Mouse (Mus musculus) midbrain, embryonic 16.5 days (tissue): ENCODE data around the gene Cabp2. TPM values are rescaled to one million over a fixed set of nuclear protein-coding genes. Genes with fewer than 3 reads are reported as not detected.
"Not testable (repeated sequence)": the region's sequence is repeated elsewhere in the genome, so short reads cannot be mapped to it uniquely, and the experiment has no call there.

Experiments used
- ATAC-seq: fragments of 200-750 bp; cut with Nextera tagmentation; 2 replicates; pipeline ENCODE4 v1.8.0; 2017; ENCODE audit warnings: moderate TSS enrichment
- H3K27ac ChIP-seq: fragments of 300-500 bp; sonication (generic); 2 replicates; pipeline ENCODE4 v1.5.1; 2014; ENCODE audit warnings: mild to moderate bottlenecking, low read length, mixed read lengths
- H3K27me3 ChIP-seq: fragments of 300-500 bp; sonication (generic); 2 replicates; pipeline ENCODE4 v1.6.1; 2014; ENCODE audit warnings: low read depth, low read length, mixed read lengths; ENCODE audit not compliant: control insufficient read depth, insufficient read depth
- H3K36me3 ChIP-seq: fragments of 300-500 bp; sonication (generic); 2 replicates; pipeline ENCODE4 v1.6.1; 2014; ENCODE audit warnings: mild to moderate bottlenecking, low read length, moderate library complexity, mixed read lengths; ENCODE audit not compliant: control insufficient read depth, insufficient read depth
- H3K4me1 ChIP-seq: fragments of 300-500 bp; sonication (generic); 2 replicates; pipeline ENCODE4 v1.6.1; 2014; ENCODE audit warnings: mild to moderate bottlenecking, low read length, mixed read lengths; ENCODE audit not compliant: control insufficient read depth, insufficient read depth
- H3K4me2 ChIP-seq: fragments of 300-500 bp; sonication (generic); 2 replicates; pipeline ENCODE4 v1.6.1; 2014; ENCODE audit warnings: mild to moderate bottlenecking, low read length, mixed read lengths
- H3K4me3 ChIP-seq: fragments of 300-500 bp; sonication (generic); 2 replicates; pipeline ENCODE4 v1.5.1; 2014; ENCODE audit warnings: low read depth, mild to moderate bottlenecking, low read length, moderate library complexity, mixed read lengths
- H3K9ac ChIP-seq: fragments of 300-500 bp; sonication (generic); 2 replicates; pipeline ENCODE4 v1.6.1; 2014; ENCODE audit warnings: low read depth, low read length, mixed read lengths
- H3K9me3 ChIP-seq: fragments of 300-500 bp; sonication (generic); replicated peaks from 2 replicates; pipeline ENCODE4 v1.6.1; 2014; ENCODE audit warnings: mild to moderate bottlenecking, low read length, mixed read lengths; ENCODE audit not compliant: control insufficient read depth, poor library complexity, severe bottlenecking
- WGBS: fragments of 180-500 bp; shearing (Covaris S2); extraction: QIAGEN DNeasy Blood & Tissue Kit; methylation state at CpG from one replicate; pipeline ENCODE4 v1.1.7; 2014; 5-methylcytosine and 5-hydroxymethylcytosine counted together
- polyA plus RNA-seq: library from polyadenylated mRNA; unstranded; fragments of >200 nt; fragmentation: Nextera tagmentation; extraction: Ambion mirVana; gene quantifications from 2 replicates; pipeline ENCODE4 v1.2.1, GENCODE M21; 2015

Gene Cabp2
- polyA plus RNA-seq, 1 experiment from 2014 or later = not detected

GRCm38 (mm10) chr19:4130106-4130505 is 48.7 kb downstream of the Cabp2 start:
- no peak overlapping the region for H3K9ac ChIP-seq
- ATAC-seq = no peak
- H3K4me3 ChIP-seq = no peak overlapping the region
- peaks cover 20% of the 10 kb centered on the region for H3K36me3 ChIP-seq
- no peak overlapping the region for H3K27ac ChIP-seq
- H3K4me2 ChIP-seq = no peak overlapping the region
- H3K4me1 ChIP-seq = peaks cover 14% of the 10 kb centered on the region
- H3K27me3 ChIP-seq = no peaks in the 10 kb centered on the region
- H3K9me3 ChIP-seq = no peaks in the 10 kb centered on the region
- 94% methylated on average over 4 of the region's 4 CpGs for WGBS

- Histone ChIP-seq H3K4me1 (peaks cover 14% of the 10 kb centered on the region), H3K4me3 (no peak overlapping the region), H3K9ac (no peak overlapping the region), H3K36me3 (peaks cover 20% of the 10 kb centered on the region), H3K27ac (no peak overlapping the region), H3K4me2 (no peak overlapping the region), H3K9me3 (no peaks in the 10 kb centered on the region), H3K27me3 (no peaks in the 10 kb centered on the region)
- 88% methylated on average over 5 of the region's 5 CpGs for WGBS
- no peak for ATAC-seq
These were observed 49.7 kb downstream of the Cabp2 start for GRCm38 (mm10) chr19:4131075-4131474.

GRCm38 (mm10) chr19:4131768-4132167 is 50.4 kb downstream of the Cabp2 start:
- H3K27me3 ChIP-seq = no peaks in the 10 kb centered on the region
- H3K9me3 ChIP-seq = no peaks in the 10 kb centered on the region
- H3K4me2 ChIP-seq = no peak overlapping the region
- no peak overlapping the region for H3K9ac ChIP-seq
- no peak overlapping the region for H3K27ac ChIP-seq
- H3K4me1 ChIP-seq = peaks cover 10% of the 10 kb centered on the region
- H3K36me3 ChIP-seq = peaks cover 20% of the 10 kb centered on the region
- ATAC-seq = no peak
- H3K4me3 ChIP-seq = no peak overlapping the region
- WGBS = 93% methylated on average over 2 of the region's 2 CpGs

GRCm38 (mm10) chr19:4134354-4134753 is 53.0 kb downstream of the Cabp2 start:
- Histone ChIP-seq H3K4me1 (no peaks in the 10 kb centered on the region; the same call in 1 of the 2 replicates), H3K4me3 (no peak overlapping the region), H3K36me3 (peaks cover 13% of the 10 kb centered on the region), H3K4me2 (no peak overlapping the region), H3K9ac (no peak overlapping the region), H3K27ac (no peak overlapping the region), H3K27me3 (no peaks in the 10 kb centered on the region), H3K9me3 (no peaks in the 10 kb centered on the region)
- WGBS = 95% methylated on average over 4 of the region's 4 CpGs
- ATAC-seq = no peak

GRCm38 (mm10) chr19:4135229-4135962 is 54.0 kb downstream of the Cabp2 start:
- not testable (repeated sequence) for H3K9ac ChIP-seq, H3K27ac ChIP-seq, H3K4me3 ChIP-seq, H3K4me1 ChIP-seq, H3K4me2 ChIP-seq, H3K27me3 ChIP-seq, ATAC-seq, H3K9me3 ChIP-seq
- WGBS = 87% methylated on average over 6 of the region's 6 CpGs
- peaks cover 13% of the 10 kb centered on the region for H3K36me3 ChIP-seq

- H3K9me3 ChIP-seq, H3K27me3 ChIP-seq: not testable (repeated sequence)
- WGBS = 23% methylated on average over 8 of the region's 8 CpGs
These were observed 54.6 kb downstream of the Cabp2 start for GRCm38 (mm10) chr19:4135963-4136345.

GRCm38 (mm10) chr19:4136463-4136862 is 55.1 kb downstream of the Cabp2 start:
- Histone ChIP-seq H3K27me3 (no peaks in the 10 kb centered on the region), H3K27ac (no peak overlapping the region), H3K36me3 (peaks cover 10% of the 10 kb centered on the region), H3K9me3 (no peaks in the 10 kb centered on the region), H3K4me1 (no peaks in the 10 kb centered on the region; the same call in 1 of the 2 replicates), H3K4me3 (no peak overlapping the region), H3K4me2 (no peak overlapping the region), H3K9ac (no peak overlapping the region)
- 81% methylated on average over 5 of the region's 5 CpGs for WGBS
- no peak for ATAC-seq

More at GRCm38 (mm10) chr19:4135963-4136345, 54.6 kb downstream of the Cabp2 start:
- not testable (repeated sequence) for H3K4me3 ChIP-seq, H3K9ac ChIP-seq, H3K4me1 ChIP-seq, H3K4me2 ChIP-seq, H3K27ac ChIP-seq, ATAC-seq
- H3K36me3 ChIP-seq = peaks cover 13% of the 10 kb centered on the region

Other genes starting within 250 kb of the Cabp2 start
- gene Chka, start 229.8 kb upstream of the Cabp2 start, polyA plus RNA-seq = 56.1 and 61.8 TPM in 2 replicates
- gene Tcirg1, start 174.4 kb upstream of the Cabp2 start, polyA plus RNA-seq = 12.5 and 12.6 TPM in 2 replicates
- gene Ndufs8, start 168.8 kb upstream of the Cabp2 start, polyA plus RNA-seq = 229 and 245 TPM in 2 replicates
- 1.8 and 2.0 TPM in 2 replicates for gene Aldh3b1, start 151.8 kb upstream of the Cabp2 start, polyA plus RNA-seq
- gene Unc93b1, start 146.4 kb upstream of the Cabp2 start, polyA plus RNA-seq = 9.7 and 9.9 TPM in 2 replicates
- not detected in 2 replicates for gene Aldh3b3, start 122.9 kb upstream of the Cabp2 start, polyA plus RNA-seq
- gene Aldh3b2, start 109.2 kb upstream of the Cabp2 start, polyA plus RNA-seq = 0.60 and 0.82 TPM in 2 replicates
- 1.0 and 1.8 TPM in 2 replicates for gene Acy3, start 95.0 kb upstream of the Cabp2 start, polyA plus RNA-seq
- gene Tbx10, start 88.8 kb upstream of the Cabp2 start, polyA plus RNA-seq = not detected in 2 replicates
- 24.5 and 28.8 TPM in 2 replicates for gene Nudt8, start 81.0 kb upstream of the Cabp2 start, polyA plus RNA-seq
- 6.4 and 6.6 TPM in 2 replicates for gene Gm49405, start 81.0 kb upstream of the Cabp2 start, polyA plus RNA-seq
- gene Doc2g, start 78.3 kb upstream of the Cabp2 start, polyA plus RNA-seq = 8.1 and 9.2 TPM in 2 replicates
- 234 and 247 TPM in 2 replicates for gene Ndufv1, start 68.8 kb upstream of the Cabp2 start, polyA plus RNA-seq
- 534 and 577 TPM in 2 replicates for gene Gstp1, start 43.6 kb upstream of the Cabp2 start, polyA plus RNA-seq
- gene Gstp2, start 35.6 kb upstream of the Cabp2 start, polyA plus RNA-seq = 1.3 and 5.2 TPM in 2 replicates
- not detected in 2 replicates for gene Gstp3, start 22.0 kb upstream of the Cabp2 start, polyA plus RNA-seq
- 83.1 and 83.2 TPM in 2 replicates for gene Cdk2ap2, start 15.6 kb downstream of the Cabp2 start, polyA plus RNA-seq
- 105 and 113 TPM in 2 replicates for gene Pitpnm1, start 18.4 kb downstream of the Cabp2 start, polyA plus RNA-seq
- gene Aip, start 44.3 kb downstream of the Cabp2 start, polyA plus RNA-seq = 92.9 and 102 TPM in 2 replicates
- 0.09 TPM in 1 of 2 replicates, not detected in the other for gene Gpr152, start 58.2 kb downstream of the Cabp2 start, polyA plus RNA-seq
- gene Cabp4, start 62.5 kb downstream of the Cabp2 start, polyA plus RNA-seq = 0.24 and 0.48 TPM in 2 replicates
- gene Coro1b, start 67.0 kb downstream of the Cabp2 start, polyA plus RNA-seq = 102 and 119 TPM in 2 replicates
- gene Ptprcap, start 72.0 kb downstream of the Cabp2 start, polyA plus RNA-seq = 0.28 TPM in 1 of 2 replicates, not detected in the other
- gene Rps6kb2, start 81.8 kb downstream of the Cabp2 start, polyA plus RNA-seq = 52.7 and 58.0 TPM in 2 replicates
- gene Carns1, start 93.9 kb downstream of the Cabp2 start, polyA plus RNA-seq = 5.2 and 6.7 TPM in 2 replicates
- gene Tbc1d10c, start 109.7 kb downstream of the Cabp2 start, polyA plus RNA-seq = 0.58 and 0.67 TPM in 2 replicates
- 520 and 542 TPM in 2 replicates for gene Ppp1ca, start 110.5 kb downstream of the Cabp2 start, polyA plus RNA-seq
- 24.1 and 25.0 TPM in 2 replicates for gene Rad9a, start 120.1 kb downstream of the Cabp2 start, polyA plus RNA-seq
- 0.40 and 0.68 TPM in 2 replicates for gene Clcf1, start 132.7 kb downstream of the Cabp2 start, polyA plus RNA-seq
- not detected in 2 replicates for gene AC109138.7, start 132.8 kb downstream of the Cabp2 start, polyA plus RNA-seq
- 18.5 and 19.2 TPM in 2 replicates for gene Pold4, start 150.3 kb downstream of the Cabp2 start, polyA plus RNA-seq
- gene Ssh3, start 187.6 kb downstream of the Cabp2 start, polyA plus RNA-seq = 14.7 and 19.6 TPM in 2 replicates
- 55.6 and 65.7 TPM in 2 replicates for gene Ankrd13d, start 201.6 kb downstream of the Cabp2 start, polyA plus RNA-seq
- 24.8 and 26.8 TPM in 2 replicates for gene Grk2, start 224.6 kb downstream of the Cabp2 start, polyA plus RNA-seq